Mouse (Mus musculus) c-Kit-positive CD71-positive TER-119-negative erythroid progenitor cells, embryonic 14.5 days (primary cell): Measurements from ENCODE around the gene Prdx6b.

Experiments
- DNase-seq: peaks from one replicate; pipeline ENCODE4 v3.0.0-alpha.2; 2013; ENCODE audit warnings: low read depth

Gene Prdx6b

GRCm38 (mm10) chr2:80325779-80326178, 33.5 kb downstream of the Prdx6b start:
- DNase-seq: no peak

- DNase-seq: no peak
These were observed 35.0 kb downstream of the Prdx6b start for GRCm38 (mm10) chr2:80327272-80327671.

GRCm38 (mm10) chr2:80328961-80329653, 36.8 kb downstream of the Prdx6b start:
- no peak for DNase-seq

GRCm38 (mm10) chr2:80340537-80340936, 48.3 kb downstream of the Prdx6b start:
- no peak for DNase-seq
